Mouse (Mus musculus) subcutaneous adipose tissue, adult 2 months (tissue): ENCODE measurements around the gene Pigt. TPM values are rescaled to one million over a fixed set of nuclear protein-coding genes. Genes with fewer than 3 reads are reported as not detected.

Source experiments
- polyA plus RNA-seq: library from polyadenylated mRNA; depleted of rRNA; stranded (reverse); fragments of >200 nt; gene quantifications from 2 replicates; pipeline ENCODE4 v1.2.3, GENCODE M21; 2012; ENCODE audit warnings: low replicate concordance; rRNA removed

Pigt gene
- 101 and 156 TPM in 2 replicates for polyA plus RNA-seq

GRCm38 (mm10) chr2:164496847-164497690 lies at the start of gene Pigt:
Gene Pigt (plus strand): TSS chr2:164497520.

GRCm38 (mm10) chr2:164456864-164457300 lies 40.4 kb upstream of the Pigt start, which contains the start of gene Sys1:
Gene Sys1 (plus strand): TSS chr2:164456964.

GRCm38 (mm10) chr2:164460745-164461551 lies 36.4 kb upstream of the Pigt start, which contains the start of gene Gm20458:
Gene Gm20458 (plus strand): TSS chr2:164460967.

GRCm38 (mm10) chr2:164473624-164474023 lies 23.7 kb upstream of the Pigt start, which contains the start of gene Trp53tg5:
Gene Trp53tg5 (minus strand): TSS chr2:164473724.

GRCm38 (mm10) chr2:164485681-164486257 lies 11.6 kb upstream of the Pigt start, which contains the start of gene Dbndd2:
Gene Dbndd2 (plus strand): TSS chr2:164486106.

Other genes starting within 250 kb of the Pigt start
- 0.17 TPM in 1 of 2 replicates, not detected in the other for gene Svs3b, start 240.9 kb upstream of the Pigt start, polyA plus RNA-seq
- 2.5 TPM in 1 of 2 replicates, not detected in the other for gene Svs4, start 219.1 kb upstream of the Pigt start, polyA plus RNA-seq
- 0.39 TPM in 1 of 2 replicates, not detected in the other for gene Svs3a, start 208.3 kb upstream of the Pigt start, polyA plus RNA-seq
- not detected in 2 replicates for gene Svs6, start 180.8 kb upstream of the Pigt start, polyA plus RNA-seq
- gene Svs5, start 164.8 kb upstream of the Pigt start, polyA plus RNA-seq, result 0.23 and 8.3 TPM in 2 replicates
- 12.5 and 17.4 TPM in 2 replicates for gene Slpi, start 108.4 kb upstream of the Pigt start, polyA plus RNA-seq
- gene Rbpjl, start 94.4 kb upstream of the Pigt start, polyA plus RNA-seq, result not detected in 2 replicates
- 0.42 and 1.4 TPM in 2 replicates for gene Matn4, start 92.4 kb upstream of the Pigt start, polyA plus RNA-seq
- 23.4 and 58.2 TPM in 2 replicates for gene Sdc4, start 53.6 kb upstream of the Pigt start, polyA plus RNA-seq
- 92.6 and 114 TPM in 2 replicates for gene Sys1, start 40.6 kb upstream of the Pigt start, polyA plus RNA-seq
- gene Gm20458, start 36.6 kb upstream of the Pigt start, polyA plus RNA-seq, result 9.2 and 40.8 TPM in 2 replicates
- not detected in 2 replicates for gene Trp53tg5, start 23.8 kb upstream of the Pigt start, polyA plus RNA-seq
- 55.8 and 81.1 TPM in 2 replicates for gene Dbndd2, start 11.4 kb upstream of the Pigt start, polyA plus RNA-seq
- gene Wfdc2, start 64.9 kb downstream of the Pigt start, polyA plus RNA-seq, result 0.20 and 463 TPM in 2 replicates
- gene Spint3, start 75.9 kb downstream of the Pigt start, polyA plus RNA-seq, result 0.57 TPM in 1 of 2 replicates, not detected in the other
- gene Wfdc6a, start 87.9 kb downstream of the Pigt start, polyA plus RNA-seq, result 0.18 TPM in 1 of 2 replicates, not detected in the other
- gene Eppin, start 96.1 kb downstream of the Pigt start, polyA plus RNA-seq, result 0.98 TPM in 1 of 2 replicates, not detected in the other
- gene Wfdc6b, start 116.0 kb downstream of the Pigt start, polyA plus RNA-seq, result 0.24 TPM in 1 of 2 replicates, not detected in the other
- gene Wfdc8, start 116.1 kb downstream of the Pigt start, polyA plus RNA-seq, result 0.62 TPM in 1 of 2 replicates, not detected in the other
- 0.76 TPM in 1 of 2 replicates, not detected in the other for gene Wfdc16, start 141.3 kb downstream of the Pigt start, polyA plus RNA-seq
- 1.4 and 18.5 TPM in 2 replicates for gene Wfdc10, start 158.5 kb downstream of the Pigt start, polyA plus RNA-seq
- 0.30 TPM in 1 of 2 replicates, not detected in the other for gene Wfdc9, start 159.1 kb downstream of the Pigt start, polyA plus RNA-seq
- not detected in 2 replicates for gene Wfdc11, start 176.6 kb downstream of the Pigt start, polyA plus RNA-seq
- gene Wfdc13, start 187.6 kb downstream of the Pigt start, polyA plus RNA-seq, result 0.11 and 2.3 TPM in 2 replicates
- gene Spint4, start 201.0 kb downstream of the Pigt start, polyA plus RNA-seq, result not detected in 2 replicates
- gene Spint5, start 217.8 kb downstream of the Pigt start, polyA plus RNA-seq, result not detected in 2 replicates
- 0.32 and 2.2 TPM in 2 replicates for gene Wfdc3, start 248.4 kb downstream of the Pigt start, polyA plus RNA-seq
- gene Dnttip1, start 248.5 kb downstream of the Pigt start, polyA plus RNA-seq, result 17.5 and 56.8 TPM in 2 replicates